Mouse (Mus musculus): ENCODE data around the gene Gm10666. TPM values are rescaled to one million over a fixed set of nuclear protein-coding genes. Genes with fewer than 3 reads are reported as not detected.

The Gm10666 gene
- not detected for total RNA-seq (2023)

GRCm38 (mm10) chr7:22134641-22135040 is at the start of gene Gm10666:
Gm10666 (minus strand) TSS chr7:22134741.

DNA sequence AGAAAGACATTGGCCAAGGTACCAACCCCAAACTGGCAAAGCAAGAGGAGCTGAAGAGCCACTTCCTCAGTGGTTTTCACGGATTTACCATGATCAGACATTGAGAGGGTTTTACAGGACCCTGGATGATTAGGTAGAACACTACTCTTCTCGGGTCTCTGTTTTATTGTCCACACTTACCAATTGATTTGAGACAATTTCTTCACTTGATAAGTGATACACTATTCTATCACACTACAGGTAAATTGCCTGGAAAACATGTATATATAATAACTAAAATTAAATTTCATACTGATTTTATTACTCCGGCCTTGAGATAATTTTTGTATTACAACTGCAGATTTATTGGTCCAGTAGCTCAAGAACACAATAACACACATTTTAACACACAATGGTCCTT is 29.4 kb upstream of the Gm10666 start, which contains the start of gene Vmn1r142:
Gene Vmn1r142 (minus strand): TSS at position 101 of the 400 bp plus-strand sequence.

GRCm38 (mm10) chr7:22118145-22118544 is 16.4 kb downstream of the Gm10666 start, which contains the start of gene Gm16451:
Gm16451 (minus strand) TSS chr7:22118245.

Other genes starting within 250 kb of the Gm10666 start
- gene Gm5891, start 213.4 kb downstream of the Gm10666 start, total RNA-seq (2023) = not detected
- not detected for gene Vmn1r137, start 140.2 kb downstream of the Gm10666 start, total RNA-seq (2023)
- gene Vmn1r138, start 105.8 kb downstream of the Gm10666 start, total RNA-seq (2023) = not detected
- gene Gm6176, start 78.4 kb downstream of the Gm10666 start, total RNA-seq (2023) = not detected
- not detected for gene Vmn1r139, start 65.7 kb downstream of the Gm10666 start, total RNA-seq (2023)
- gene Gm16451, start 16.5 kb downstream of the Gm10666 start, total RNA-seq (2023) = not detected
- not detected for gene Vmn1r142, start 29.3 kb upstream of the Gm10666 start, total RNA-seq (2023)
- not detected for gene Vmn1r143, start 54.6 kb upstream of the Gm10666 start, total RNA-seq (2023)
- gene Gm8653, start 66.5 kb upstream of the Gm10666 start, total RNA-seq (2023) = not detected
- not detected for gene Gm8453, start 94.7 kb upstream of the Gm10666 start, total RNA-seq (2023)
- gene Gm4187, start 195.0 kb upstream of the Gm10666 start, total RNA-seq (2023) = not detected
- gene Gm8660, start 236.3 kb upstream of the Gm10666 start, total RNA-seq (2023) = not detected